Mouse (Mus musculus) CH12.LX (cell line): ENCODE measurements at regions not wholly inside any gene's neighbourhood (a gene's known extent, or its start where the extent isn't known, plus 50 kb on each side); places are given as distances from the start of the nearest gene placed in this dataset.

ENCODE experiments used
- DNase-seq: peaks from one replicate; pipeline ENCODE4 v3.0.0-alpha.2; 2013; ENCODE audit errors: extremely low read depth
- H3K27ac ChIP-seq: 2 replicates; pipeline ENCODE4 v1.5.1; 2012; ENCODE audit warnings: low read depth, mild to moderate bottlenecking, control low read depth, moderate library complexity; ENCODE audit not compliant: insufficient read depth
- H3K27me3 ChIP-seq: replicated peaks from 2 replicates; pipeline ENCODE3; 2012; ENCODE audit warnings: inconsistent platforms
- H3K36me3 ChIP-seq, 2 experiments: replicated peaks in 1 of 2; 2 replicates each; pipeline versions ENCODE3 to v1.6.1; 2012; ENCODE audit warnings: inconsistent platforms in 1 of 2, low read length in 1 of 2, mild to moderate bottlenecking in 1 of 2, mixed read lengths in 1 of 2, moderate library complexity in 1 of 2; ENCODE audit not compliant: control insufficient read depth in 1 of 2, insufficient read depth in 1 of 2
- H3K4me1 ChIP-seq, 2 experiments: 2 replicates each; pipeline ENCODE4 v1.6.1; 2012; ENCODE audit warnings: inconsistent platforms in 1 of 2, moderate library complexity in 1 of 2; ENCODE audit not compliant: insufficient read depth in 2 of 2, control insufficient read depth in 1 of 2
- H3K4me2 ChIP-seq: 2 replicates; pipeline ENCODE4 v1.6.1; 2012; ENCODE audit warnings: low read depth, mild to moderate bottlenecking, control low read depth; ENCODE audit not compliant: poor library complexity, insufficient read depth, severe bottlenecking
- H3K4me3 ChIP-seq, 3 experiments: fragments of 150-350 bp in 1 of 3; sonication (generic) in 1 of 3; replicated peaks in 1 of 3; 2 replicates each; pipeline versions ENCODE3 to v1.5.1; 2011 to 2012; ENCODE audit warnings: low read depth in 2 of 3, low read length in 2 of 3, mild to moderate bottlenecking in 2 of 3, moderate library complexity in 2 of 3, control low read depth in 1 of 3, improper control_type of control experiment in 1 of 3, inconsistent platforms in 1 of 3, mixed read lengths in 1 of 3; ENCODE audit not compliant: poor library complexity in 1 of 3
- H3K79me2 ChIP-seq: replicated peaks from 2 replicates; pipeline ENCODE4 v1.6.1; 2012; ENCODE audit warnings: mild to moderate bottlenecking, moderate library complexity; ENCODE audit not compliant: control insufficient read depth, poor library complexity, insufficient read depth, severe bottlenecking; ENCODE audit errors: extremely low read depth
- H3K9ac ChIP-seq: 2 replicates; pipeline ENCODE4 v1.6.1; 2012; ENCODE audit warnings: low read depth, mild to moderate bottlenecking, control low read depth, moderate library complexity; ENCODE audit not compliant: insufficient read depth
- H3K9me3 ChIP-seq: replicated peaks from 2 replicates; pipeline ENCODE3; 2012; ENCODE audit warnings: low read length, inconsistent platforms, mixed read lengths
- BHLHE40 ChIP-seq: IDR thresholded peaks from 2 replicates; pipeline ENCODE4 v1.6.1; 2011; ENCODE audit warnings: mild to moderate bottlenecking, low read depth, low read length, improper control_type of control experiment
- CHD1 ChIP-seq: IDR thresholded peaks from 2 replicates; pipeline ENCODE4 v1.6.1; 2012; ENCODE audit warnings: low read depth, low read length, improper control_type of control experiment, inconsistent platforms
- CTCF ChIP-seq, 2 experiments: IDR thresholded peaks in 1 of 2; conservative IDR thresholded peaks in 1 of 2; 2 replicates each; pipeline ENCODE4 v1.5.1; 2011 to 2012; ENCODE audit warnings: low read depth in 2 of 2, low read length in 2 of 2, improper control_type of control experiment in 1 of 2, inconsistent platforms in 1 of 2, mild to moderate bottlenecking in 1 of 2, moderate library complexity in 1 of 2
- ETS1 ChIP-seq: conservative IDR thresholded peaks from 2 replicates; pipeline ENCODE4 v1.6.1; 2012; ENCODE audit warnings: low read depth, mild to moderate bottlenecking, inconsistent platforms, low read length, improper control_type of control experiment, moderate library complexity
- JUN ChIP-seq: IDR thresholded peaks from 2 replicates; pipeline ENCODE4 v1.6.1; 2011; ENCODE audit warnings: low read depth, mild to moderate bottlenecking, low read length, improper control_type of control experiment, moderate library complexity; ENCODE audit not compliant: insufficient read depth
- KAT2A ChIP-seq: IDR thresholded peaks from 2 replicates; pipeline ENCODE4 v1.6.1; 2012; ENCODE audit warnings: low read length, improper control_type of control experiment, inconsistent platforms; ENCODE audit not compliant: insufficient replicate concordance
- MAZ ChIP-seq: IDR thresholded peaks from 2 replicates; pipeline ENCODE4 v1.6.1; 2012; ENCODE audit warnings: low read depth, mild to moderate bottlenecking, inconsistent platforms, low read length, improper control_type of control experiment, moderate library complexity
- RCOR1 ChIP-seq: conservative IDR thresholded peaks from 2 replicates; pipeline ENCODE4 v1.6.1; 2012; ENCODE audit warnings: low read depth, mild to moderate bottlenecking, inconsistent platforms, low read length, improper control_type of control experiment
- SIN3A ChIP-seq: IDR thresholded peaks from 2 replicates; pipeline ENCODE4 v1.6.1; 2012; ENCODE audit warnings: low read length, improper control_type of control experiment, inconsistent platforms
- TBP ChIP-seq: conservative IDR thresholded peaks from 2 replicates; pipeline ENCODE4 v1.6.1; 2011; ENCODE audit warnings: low read depth, low read length, improper control_type of control experiment
- TCF12 ChIP-seq: IDR thresholded peaks from 2 replicates; pipeline ENCODE4 v1.6.1; 2014; ENCODE audit warnings: low read depth, mild to moderate bottlenecking, inconsistent platforms, low read length, improper control_type of control experiment
- UBTF ChIP-seq: IDR thresholded peaks from 2 replicates; pipeline ENCODE4 v1.6.1; 2012; ENCODE audit warnings: low read depth, mild to moderate bottlenecking, inconsistent platforms, low read length, improper control_type of control experiment, moderate library complexity
- USF2 ChIP-seq: conservative IDR thresholded peaks from 2 replicates; pipeline ENCODE4 v1.6.1; 2011; ENCODE audit warnings: low read depth, low read length, improper control_type of control experiment
- dilution Hi-C: fragments of 300-500 bp; cut with MboI; formaldehyde crosslinking; loops from 2 replicates; pipeline ENCODE4 v1.14.3; 2020; ENCODE audit warnings: low sequenced_read_pairs; ENCODE audit not compliant: extremely low pct_unique_long_range_greater_than_20kb, extremely low pct_ligation_motif_present
- in situ Hi-C: fragments of 300-500 bp; cut with MboI; formaldehyde crosslinking; loops from 3 replicates; pipeline ENCODE4 v1.14.3; 2019; ENCODE audit warnings: low sequenced_read_pairs, low pct_ligation_motif_present, low pct_unique_long_range_greater_than_20kb, mixed read lengths

GRCm38 (mm10) chr11:82602250-82602649 is 161.9 kb downstream of the Cct6b start:
- Histone ChIP-seq H3K4me2 (no peak overlapping the region), H3K9ac (no peak overlapping the region), H3K27me3 (peaks cover 99% of the 10 kb centered on the region), H3K4me1 (no peaks in the 10 kb centered on the region), H3K27ac (no peak overlapping the region), H3K4me3 (no peak overlapping the region), H3K79me2 (no peaks in the 10 kb centered on the region)
- DNase-seq = no peak
- no peak for TF ChIP-seq SIN3A
- no peak for TF ChIP-seq MAZ
- no peak for TF ChIP-seq KAT2A
- TF ChIP-seq USF2 = no peak
- no peak for TF ChIP-seq RCOR1
- TF ChIP-seq JUN = no peak
- TF ChIP-seq, all 38 proteins: peak for 0
- dilution Hi-C loops (no loop called here), in situ Hi-C loops (no loop called here)
- H3K9me3 ChIP-seq = no peaks in the 10 kb centered on the region
- H3K36me3 ChIP-seq = no peaks in the 10 kb centered on the region

- TF ChIP-seq BHLHE40 (no peak), TBP (no peak)
- TF ChIP-seq, all 38 proteins: peak for 0
- in situ Hi-C loops (no loop called here), dilution Hi-C loops (no loop called here)
- DNase-seq = no peak
- H3K4me1 ChIP-seq = no peaks in the 10 kb centered on the region
- no peaks in the 10 kb centered on the region for H3K9me3 ChIP-seq
- H3K79me2 ChIP-seq = no peaks in the 10 kb centered on the region
- H3K27me3 ChIP-seq = peaks cover 89% of the 10 kb centered on the region
- H3K27ac ChIP-seq = no peak overlapping the region
- no peak overlapping the region for H3K4me3 ChIP-seq
- no peak overlapping the region for H3K9ac ChIP-seq
- H3K4me2 ChIP-seq = no peak overlapping the region
- H3K36me3 ChIP-seq = no peaks in the 10 kb centered on the region
Measured at GRCm38 (mm10) chr11:82600151-82600550, 164.0 kb downstream of the Cct6b start.

DNA sequence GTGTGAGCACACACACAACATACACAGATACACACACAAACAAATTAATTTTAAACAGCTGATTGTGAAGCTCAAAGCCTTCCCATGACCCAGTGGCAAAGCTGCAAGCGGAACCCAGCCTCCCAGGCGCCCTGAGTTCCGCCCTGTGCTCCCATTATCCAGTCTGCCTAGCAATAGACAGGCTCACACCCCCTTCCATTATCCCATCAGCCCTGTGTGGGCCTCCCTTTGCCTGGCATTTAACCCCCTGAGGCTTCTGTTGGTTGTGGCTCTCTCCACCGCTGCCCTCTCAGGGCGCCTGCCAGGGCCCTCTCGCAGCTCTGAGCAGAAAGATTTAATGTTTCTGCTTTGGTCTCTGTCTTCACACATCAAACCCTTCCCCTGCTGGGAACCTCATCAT is 166.4 kb downstream of the Cct6b start:
- DNase-seq = no peak
- no peak for TF ChIP-seq CTCF (conservative IDR thresholded peaks at IDR 0.05 in 1 of 2, IDR thresholded peaks at IDR 0.05 in 1 of 2; ENCODE audit: low read depth in 2 of 2, low read length in 2 of 2)
- TF ChIP-seq CHD1 = no peak
- no peak for TF ChIP-seq TCF12
- no peak for TF ChIP-seq UBTF
- no peak for TF ChIP-seq TBP
- no peak for TF ChIP-seq ETS1
- Histone ChIP-seq H3K4me3 (no peak overlapping the region), H3K27ac (no peak overlapping the region), H3K79me2 (no peaks in the 10 kb centered on the region), H3K36me3 (no peaks in the 10 kb centered on the region), H3K9me3 (no peaks in the 10 kb centered on the region), H3K4me2 (no peak overlapping the region), H3K27me3 (peaks cover 76% of the 10 kb centered on the region), H3K4me1 (no peaks in the 10 kb centered on the region), H3K9ac (no peak overlapping the region)
- dilution Hi-C loops = no loop called here
- in situ Hi-C loops = no loop called here
